Mouse (Mus musculus) hindbrain, embryonic 14.5 days (tissue): Measurements from ENCODE around the gene Vwf. TPM values are rescaled to one million over a fixed set of nuclear protein-coding genes. Genes with fewer than 3 reads are reported as not detected.

Experiments
- ATAC-seq: fragments of 200-750 bp; cut with Nextera tagmentation; 2 replicates; pipeline ENCODE4 v1.8.0; 2017; ENCODE audit warnings: moderate number of reproducible peaks, mild to moderate bottlenecking, moderate TSS enrichment, moderate library complexity; ENCODE audit not compliant: low FRiP score
- DNase-seq: peaks from one replicate; pipeline ENCODE4 v3.0.0-alpha.2; 2015; ENCODE audit warnings: low spot score
- H3K27ac ChIP-seq: fragments of 300-500 bp; sonication (generic); 2 replicates; pipeline ENCODE4 v1.5.1; 2014; ENCODE audit warnings: mild to moderate bottlenecking, moderate library complexity
- H3K27me3 ChIP-seq: fragments of 300-500 bp; sonication (generic); 2 replicates; pipeline ENCODE4 v1.6.1; 2014; ENCODE audit warnings: mild to moderate bottlenecking, low read length, mixed read lengths; ENCODE audit not compliant: control insufficient read depth, insufficient read depth
- H3K36me3 ChIP-seq: fragments of 300-500 bp; sonication (generic); replicated peaks from 2 replicates; pipeline ENCODE4 v1.6.1; 2014; ENCODE audit not compliant: control insufficient read depth, insufficient read depth
- H3K4me1 ChIP-seq: fragments of 300-500 bp; sonication (generic); replicated peaks from 2 replicates; pipeline ENCODE4 v1.6.1; 2014; ENCODE audit warnings: antibody characterized with exemption, low read length, mixed read lengths; ENCODE audit not compliant: control insufficient read depth, insufficient read depth
- H3K4me2 ChIP-seq: fragments of 300-500 bp; sonication (generic); replicated peaks from 2 replicates; pipeline ENCODE4 v1.6.1; 2014; ENCODE audit warnings: mild to moderate bottlenecking, moderate library complexity
- H3K4me3 ChIP-seq: fragments of 300-500 bp; sonication (generic); replicated peaks from 2 replicates; pipeline ENCODE4 v1.5.1; 2014; ENCODE audit warnings: mild to moderate bottlenecking, low read length
- H3K9ac ChIP-seq: fragments of 300-500 bp; sonication (generic); 2 replicates; pipeline ENCODE4 v1.6.1; 2014
- H3K9me3 ChIP-seq: fragments of 300-500 bp; sonication (generic); 2 replicates; pipeline ENCODE4 v1.6.1; 2016; ENCODE audit warnings: low read length; ENCODE audit not compliant: control insufficient read depth
- WGBS: fragments of 180-500 bp; shearing (Covaris S2); extraction: QIAGEN DNeasy Blood & Tissue Kit; methylation state at CpG from one replicate; pipeline ENCODE4 v1.1.7; 2014; 5-methylcytosine and 5-hydroxymethylcytosine counted together
- polyA plus RNA-seq: library from polyadenylated mRNA; unstranded; fragments of >200 nt; fragmentation: Nextera tagmentation; extraction: Ambion mirVana; gene quantifications from 2 replicates; pipeline ENCODE4 v1.2.1, GENCODE M21; 2014

Vwf gene
- polyA plus RNA-seq, 1 experiment from 2014 or later = 14.2 TPM

DNA sequence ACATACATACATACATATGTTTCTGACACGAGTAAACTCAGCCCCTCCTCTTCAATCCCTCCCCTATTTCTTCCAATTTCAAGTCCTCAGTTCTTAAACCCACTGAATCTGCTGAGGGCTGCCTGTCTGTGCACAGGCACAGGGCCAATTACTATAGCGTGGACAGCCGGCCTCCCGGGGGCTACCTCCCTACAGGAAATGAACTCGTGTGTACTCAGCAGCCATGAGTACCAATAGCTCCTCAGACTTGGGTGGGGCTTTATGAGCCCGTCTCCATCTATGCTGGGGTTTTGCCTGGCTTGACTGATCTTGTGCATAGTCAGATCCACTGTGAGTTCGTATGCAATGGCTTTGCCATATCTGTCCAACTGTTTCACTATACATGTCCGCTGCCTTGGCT lies 7.2 kb upstream of the Vwf start:
- WGBS = 74% methylated on average over 8 of the region's 8 CpGs
- DNase-seq (no peak), ATAC-seq (no peak)
- Histone ChIP-seq H3K9ac (no peak overlapping the region), H3K27ac (no peak overlapping the region), H3K9me3 (no peaks in the 10 kb centered on the region), H3K4me2 (no peak overlapping the region), H3K4me1 (no peaks in the 10 kb centered on the region), H3K27me3 (no peaks in the 10 kb centered on the region), H3K4me3 (no peak overlapping the region), H3K36me3 (no peaks in the 10 kb centered on the region)

DNA sequence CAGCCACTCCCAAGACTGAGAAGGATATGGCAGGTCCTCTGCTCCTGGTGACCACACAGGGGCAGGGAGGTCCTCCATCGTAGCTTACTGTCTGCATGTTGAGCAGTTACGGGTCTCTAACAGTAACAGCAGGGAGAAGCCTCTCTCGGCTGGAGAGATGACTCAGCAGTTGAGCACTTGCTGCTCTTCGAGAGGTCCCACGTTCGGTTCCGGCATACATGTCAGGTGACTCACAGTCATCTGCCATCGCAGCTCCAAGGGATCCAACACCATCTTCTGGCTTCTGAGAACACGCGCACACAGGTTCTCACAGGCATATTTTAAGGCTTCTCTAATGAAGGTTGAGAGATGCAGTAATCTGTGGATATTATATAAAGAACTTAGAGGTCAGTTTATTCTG lies 6.4 kb upstream of the Vwf start:
- ATAC-seq (no peak), DNase-seq (no peak)
- no peaks in the 10 kb centered on the region for H3K4me1 ChIP-seq
- H3K4me3 ChIP-seq = no peak overlapping the region
- H3K9ac ChIP-seq = no peak overlapping the region
- 88% methylated on average over 10 of the region's 10 CpGs for WGBS
- no peak overlapping the region for H3K4me2 ChIP-seq
- no peak overlapping the region for H3K27ac ChIP-seq
- H3K36me3 ChIP-seq = no peaks in the 10 kb centered on the region
- no peaks in the 10 kb centered on the region for H3K9me3 ChIP-seq
- no peaks in the 10 kb centered on the region for H3K27me3 ChIP-seq

DNA sequence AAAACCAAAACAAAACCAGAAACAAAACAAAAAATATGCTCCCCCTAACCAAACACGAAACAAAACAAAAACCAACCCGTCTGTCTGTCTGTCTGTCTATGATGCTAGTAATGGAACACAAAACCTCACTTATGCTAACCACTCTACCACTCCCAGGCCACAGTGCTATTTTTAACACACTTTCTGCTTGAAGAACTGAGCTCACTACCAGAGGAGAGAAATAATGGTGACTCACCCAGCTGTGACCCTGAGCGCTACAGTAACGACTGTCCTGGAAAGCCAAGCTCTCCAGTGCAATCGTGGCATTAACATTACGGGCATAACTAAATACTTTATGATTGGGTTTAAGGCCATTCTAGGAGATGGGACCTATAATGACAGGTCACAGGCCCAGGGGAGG lies 5.7 kb upstream of the Vwf start:
- WGBS = 91% methylated on average over 6 of the region's 6 CpGs
- ATAC-seq (no peak), DNase-seq (no peak)
- Histone ChIP-seq H3K4me1 (no peaks in the 10 kb centered on the region), H3K27me3 (no peaks in the 10 kb centered on the region), H3K9ac (no peak overlapping the region), H3K9me3 (no peaks in the 10 kb centered on the region), H3K27ac (no peak overlapping the region), H3K4me3 (no peak overlapping the region), H3K36me3 (no peaks in the 10 kb centered on the region), H3K4me2 (no peak overlapping the region)

DNA sequence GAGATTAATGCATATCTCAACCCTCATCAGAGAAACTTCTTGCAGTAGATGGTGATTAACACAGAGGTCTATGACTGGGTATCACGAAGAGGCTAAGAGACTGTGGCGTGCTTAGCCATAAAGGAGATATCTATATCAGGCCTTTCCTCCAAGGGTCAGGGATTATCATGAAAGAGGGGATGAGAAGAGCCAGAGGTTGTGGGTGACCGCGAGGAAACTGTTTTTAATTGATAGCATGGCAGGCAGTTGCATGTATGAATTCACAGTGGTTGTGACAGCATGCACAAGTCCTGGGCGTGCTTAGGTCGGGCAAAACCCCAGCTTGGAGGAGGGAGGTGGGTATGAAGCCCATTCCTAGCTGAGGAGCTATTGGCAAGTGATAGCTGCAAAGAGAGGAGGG lies 5.3 kb upstream of the Vwf start:
- DNase-seq (no peak), ATAC-seq (no peak)
- Histone ChIP-seq H3K4me3 (no peak overlapping the region), H3K4me1 (no peaks in the 10 kb centered on the region), H3K27ac (no peak overlapping the region), H3K4me2 (no peak overlapping the region), H3K9me3 (no peaks in the 10 kb centered on the region), H3K27me3 (no peaks in the 10 kb centered on the region), H3K36me3 (no peaks in the 10 kb centered on the region), H3K9ac (no peak overlapping the region)
- WGBS = 92% methylated on average over 6 of the region's 6 CpGs

DNA sequence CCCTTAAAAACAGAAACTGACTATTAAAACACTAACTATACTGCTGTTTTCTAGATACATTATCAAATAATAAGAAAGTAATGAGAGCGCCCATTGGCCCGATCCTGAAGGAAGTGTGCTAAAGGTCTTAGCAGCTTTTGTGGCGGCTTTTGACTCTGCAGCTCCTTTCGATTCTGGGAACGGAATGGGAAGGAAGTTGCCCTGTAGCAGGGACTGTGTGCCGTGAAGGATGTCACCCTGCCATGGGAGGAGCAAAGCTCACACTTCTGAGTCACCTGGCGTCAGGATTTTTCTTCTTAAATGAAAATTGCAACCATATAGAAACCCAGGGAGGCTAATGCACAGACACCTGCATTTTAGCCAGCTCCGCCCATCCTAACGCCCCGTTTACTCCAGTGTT lies 1.8 kb downstream of the Vwf start:
- no peak for DNase-seq
- Histone ChIP-seq H3K4me3 (no peak overlapping the region), H3K9me3 (no peaks in the 10 kb centered on the region), H3K9ac (no peak overlapping the region), H3K4me2 (no peak overlapping the region), H3K27me3 (no peaks in the 10 kb centered on the region), H3K36me3 (no peaks in the 10 kb centered on the region), H3K27ac (no peak overlapping the region), H3K4me1 (no peaks in the 10 kb centered on the region)
- no peak for ATAC-seq
- WGBS = 81% methylated on average over 10 of the region's 10 CpGs

DNA sequence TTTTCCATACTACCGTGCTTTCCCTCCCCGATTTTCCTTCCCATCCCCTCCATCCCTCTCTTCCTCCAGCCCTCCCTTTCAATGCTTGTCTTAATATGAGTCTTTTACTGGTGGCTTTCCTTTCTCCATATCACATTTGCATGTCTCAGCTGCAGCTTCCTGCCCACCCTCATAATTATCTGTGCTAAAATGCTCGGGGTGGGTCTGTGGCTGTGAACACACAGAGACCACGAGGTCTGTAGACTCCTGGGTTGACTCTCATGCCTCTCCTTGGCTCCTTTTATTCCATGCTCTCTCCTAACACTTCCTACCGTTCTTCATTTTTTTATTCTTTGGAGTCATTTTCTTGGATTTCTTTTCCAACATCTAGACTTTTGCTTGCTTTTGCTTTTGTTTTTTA lies 3.6 kb downstream of the Vwf start:
- no peaks in the 10 kb centered on the region for H3K9me3 ChIP-seq
- DNase-seq (no peak), ATAC-seq (no peak)
- H3K4me2 ChIP-seq = no peak overlapping the region
- H3K27me3 ChIP-seq = no peaks in the 10 kb centered on the region
- no peak overlapping the region for H3K9ac ChIP-seq
- 82% methylated on average over 5 of the region's 5 CpGs for WGBS
- no peaks in the 10 kb centered on the region for H3K4me1 ChIP-seq
- no peak overlapping the region for H3K4me3 ChIP-seq
- H3K27ac ChIP-seq = no peak overlapping the region
- no peaks in the 10 kb centered on the region for H3K36me3 ChIP-seq

DNA sequence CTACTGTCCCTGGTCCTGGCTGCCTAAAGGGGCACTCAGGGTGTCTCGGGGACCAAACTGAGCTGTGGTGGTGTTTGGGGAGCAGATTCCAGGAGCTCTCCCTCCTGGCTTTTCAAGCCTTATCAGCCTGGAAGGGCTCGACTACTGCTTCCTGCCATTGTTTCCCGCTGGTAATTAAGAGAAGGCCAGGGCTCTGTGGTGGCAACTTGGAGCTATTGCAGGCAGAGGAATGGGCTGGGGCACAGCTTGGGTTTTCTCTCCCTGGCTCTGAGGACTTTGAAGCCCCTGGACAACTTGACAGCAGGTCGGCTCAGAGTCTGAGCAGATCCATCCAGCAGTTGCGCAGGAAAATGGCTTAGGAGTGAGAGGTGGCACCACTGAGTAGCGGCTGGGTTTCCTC lies 6.2 kb downstream of the Vwf start:
- DNase-seq = no peak
- WGBS = 80% methylated on average over 6 of the region's 6 CpGs

DNA sequence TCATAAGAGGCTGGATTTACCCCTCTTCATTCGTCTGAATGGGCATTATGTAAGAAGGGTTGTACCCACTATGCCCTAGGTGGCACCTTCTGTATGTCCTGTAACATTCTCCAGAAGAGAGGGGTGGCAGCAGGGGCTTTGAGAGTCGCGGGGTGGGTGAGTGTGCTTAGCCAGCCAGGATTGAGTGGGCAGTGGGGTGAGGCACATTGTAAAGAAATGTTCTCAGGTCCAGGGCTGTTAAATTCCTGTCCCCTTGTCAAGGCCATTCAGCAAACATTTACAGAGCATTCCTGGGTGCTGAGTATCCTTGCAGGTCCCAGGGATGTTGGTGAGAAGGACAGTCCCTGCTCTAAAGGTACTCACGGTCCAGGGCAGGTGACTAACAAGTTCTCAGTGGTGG lies 7.0 kb downstream of the Vwf start:
- no peaks in the 10 kb centered on the region for H3K27me3 ChIP-seq
- WGBS = 88% methylated on average over 4 of the region's 4 CpGs

More for the DNA sequence above, 6.2 kb downstream of the Vwf start:
- no peak overlapping the region for H3K4me3 ChIP-seq
- no peaks in the 10 kb centered on the region for H3K36me3 ChIP-seq
- no peak overlapping the region for H3K27ac ChIP-seq
- no peaks in the 10 kb centered on the region for H3K9me3 ChIP-seq
- H3K27me3 ChIP-seq = no peaks in the 10 kb centered on the region
- no peak for ATAC-seq
- no peaks in the 10 kb centered on the region for H3K4me1 ChIP-seq
- no peak overlapping the region for H3K9ac ChIP-seq
- H3K4me2 ChIP-seq = no peak overlapping the region

DNA sequence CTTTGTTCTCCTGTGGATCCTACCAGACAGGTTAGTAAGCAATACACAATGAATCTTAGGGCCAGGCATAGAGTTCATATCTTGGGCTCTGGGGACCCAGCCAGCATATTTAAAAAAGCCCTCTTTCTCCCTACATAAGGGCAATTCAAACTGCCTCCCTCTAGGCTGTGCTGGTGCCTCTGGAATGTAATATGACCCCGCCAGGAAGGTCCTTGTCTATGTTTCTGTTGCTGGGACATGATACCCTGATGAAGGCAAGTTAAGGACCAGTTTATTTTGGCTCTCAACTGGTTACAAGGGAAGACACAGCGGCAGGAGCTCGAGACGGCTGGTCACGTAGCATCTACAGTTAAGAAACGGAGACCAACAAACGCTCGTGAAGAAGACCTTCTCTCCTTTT lies 12.3 kb downstream of the Vwf start:
- WGBS = 85% methylated on average over 8 of the region's 8 CpGs
- ATAC-seq = no peak

More for the DNA sequence above, 7.0 kb downstream of the Vwf start:
- H3K9me3 ChIP-seq = no peaks in the 10 kb centered on the region
- H3K4me2 ChIP-seq = no peak overlapping the region
- ATAC-seq (no peak), DNase-seq (no peak)
- no peaks in the 10 kb centered on the region for H3K36me3 ChIP-seq
- no peak overlapping the region for H3K27ac ChIP-seq
- H3K4me3 ChIP-seq = no peak overlapping the region
- H3K9ac ChIP-seq = no peak overlapping the region
- no peaks in the 10 kb centered on the region for H3K4me1 ChIP-seq

DNA sequence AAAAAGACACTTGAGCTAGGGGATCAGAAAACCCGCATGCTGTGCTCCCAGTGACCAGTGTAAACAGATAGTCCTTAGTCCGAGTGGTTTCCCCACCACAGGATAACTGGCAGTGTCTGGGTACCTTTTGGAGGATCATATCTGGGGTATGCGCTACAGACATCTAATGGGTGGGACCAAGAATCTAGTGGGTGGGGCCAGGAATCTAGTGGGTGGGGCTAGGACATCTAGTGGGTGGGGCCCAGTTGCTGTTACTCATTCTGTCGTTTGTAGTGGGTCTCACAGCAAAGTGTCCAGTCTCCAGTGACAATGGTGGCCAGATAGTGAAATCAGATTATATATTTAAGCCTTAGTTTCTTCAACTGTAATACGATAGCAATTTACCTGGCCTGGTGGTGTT lies 14.5 kb downstream of the Vwf start:
- no peak for DNase-seq
- Histone ChIP-seq H3K9ac (no peak overlapping the region), H3K9me3 (no peaks in the 10 kb centered on the region), H3K4me2 (no peak overlapping the region), H3K27me3 (no peaks in the 10 kb centered on the region), H3K36me3 (no peaks in the 10 kb centered on the region), H3K4me1 (no peaks in the 10 kb centered on the region), H3K27ac (no peak overlapping the region), H3K4me3 (no peak overlapping the region)
- WGBS = 86% methylated on average over 5 of the region's 5 CpGs
- no peak for ATAC-seq

More for the DNA sequence above, 12.3 kb downstream of the Vwf start:
- Histone ChIP-seq H3K4me2 (no peak overlapping the region), H3K27ac (no peak overlapping the region), H3K27me3 (no peaks in the 10 kb centered on the region), H3K36me3 (no peaks in the 10 kb centered on the region), H3K4me3 (no peak overlapping the region), H3K9ac (no peak overlapping the region), H3K9me3 (no peaks in the 10 kb centered on the region), H3K4me1 (no peaks in the 10 kb centered on the region)
- DNase-seq = no peak
